Mouse (Mus musculus) embryonic stem cell, embryonic (primary cell): ENCODE results near the gene Cep170b.

Experiments used
- CTCF ChIA-PET, 4 experiments: fragments of 300-600 bp in 2 of 4; fragments of 350-600 bp in 2 of 4; sonication (Branson Sonifier 250); formaldehyde crosslinking; loops; one replicate each; lab custom pipeline; 2022; ENCODE audit warnings: inconsistent platforms in 2 of 4; lab: Charles Lee
- POLR2A ChIA-PET, 4 experiments: fragments of 300-600 bp in 2 of 4; fragments of 350-600 bp in 2 of 4; sonication (Branson Sonifier 250); formaldehyde crosslinking; loops; one replicate each; lab custom pipeline; 2022; ENCODE audit warnings: antibody characterized with exemption in 4 of 4, inconsistent platforms in 1 of 4; lab: Charles Lee

The Cep170b gene

DNA sequence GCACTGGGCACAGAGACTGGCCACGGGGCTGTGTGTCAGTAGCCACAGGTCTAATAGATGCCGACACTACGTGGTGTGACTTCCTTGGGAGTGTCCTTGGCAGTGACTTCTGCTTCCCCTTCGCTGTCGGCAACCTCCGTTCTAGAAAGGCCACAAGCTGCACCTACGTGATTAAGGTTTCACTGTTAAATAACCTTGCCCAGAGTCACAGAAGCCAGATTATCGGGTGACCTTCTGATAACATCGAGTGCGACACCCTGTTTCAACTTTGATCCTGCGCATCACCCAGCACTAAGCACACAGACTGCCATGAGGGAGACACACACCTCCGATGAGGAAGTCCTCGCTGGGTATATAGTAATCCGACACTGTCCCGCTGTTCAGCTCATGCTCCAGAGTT lies 31.8 kb upstream of the Cep170b start:
- ChIA-PET POLR2A (interaction anchor here in 1 of 4 experiments (1.6 kb wide), 1 partner anchor 9 kb away, joined by 8 read pairs; the partner anchor contains the start of gene Zbtb42), CTCF (interaction anchor here (0.6 to 2.6 kb wide), 6 partner anchors 9 to 36 kb away, joined by 3 to 6 read pairs (median 4); partner anchors contain the start of gene Akt1 (in 1 of the 4))

DNA sequence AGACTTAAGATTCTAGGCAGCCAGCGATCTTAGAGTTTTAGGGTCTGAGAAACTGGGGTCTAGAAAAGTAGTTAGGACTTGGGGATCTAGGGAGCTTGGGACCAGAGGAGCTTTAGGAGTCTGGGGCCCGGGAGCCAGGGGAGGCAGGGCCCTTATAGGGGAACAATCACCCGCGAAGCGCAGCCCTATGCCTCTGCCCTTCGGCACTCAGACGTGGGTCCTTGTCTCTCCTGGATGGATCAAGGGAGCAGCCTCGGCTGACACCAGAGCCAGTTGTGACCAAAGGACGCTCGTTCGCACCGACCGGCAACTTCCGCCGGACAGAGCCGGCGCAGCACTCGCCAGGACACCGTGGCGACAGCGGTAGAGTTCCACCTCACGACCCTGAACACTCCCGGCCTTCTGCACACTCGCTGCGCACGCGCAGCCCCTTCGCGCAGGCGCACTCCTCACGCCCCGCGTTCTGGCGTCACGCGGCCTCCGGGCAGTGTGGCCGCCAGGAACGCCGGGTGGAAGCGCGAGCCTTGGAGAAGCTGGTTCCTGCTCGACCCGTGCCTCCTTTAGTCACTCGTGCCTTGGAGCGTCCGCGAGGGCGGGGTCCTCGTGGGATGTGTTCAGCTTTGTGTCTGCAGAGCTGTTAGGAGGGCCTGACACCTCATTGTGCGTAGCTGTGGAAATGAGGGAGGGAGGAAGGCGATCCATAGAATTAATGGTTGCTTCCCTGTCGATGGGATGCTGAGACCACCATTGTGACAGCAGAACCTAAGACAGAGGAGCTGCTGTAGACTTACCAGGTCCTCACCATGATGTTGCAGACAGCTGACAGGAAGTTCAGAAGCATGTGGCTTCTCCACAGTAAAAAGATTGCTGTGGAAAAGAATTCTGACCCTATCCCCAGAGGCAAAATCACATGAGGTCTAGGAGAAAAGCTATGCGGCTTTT lies 26.8 kb upstream of the Cep170b start:
- POLR2A ChIA-PET: interaction anchor here in 3 of 4 experiments (0.6 to 3.3 kb wide), 28 partner anchors 7 to 320 kb away, joined by 3 to 19 read pairs (median 4); partner anchors contain the start of genes Akt1 (in 2 of the 3), Zbtb42 (in 2 of the 3), Cdca4 (in 1 of the 3) and Cep170b (in 1 of the 3)
- CTCF ChIA-PET: interaction anchor here (0.6 to 2.6 kb wide), 21 partner anchors 10 to 548 kb away, joined by 3 to 14 read pairs (median 3); partner anchors contain the start of genes Akt1 (in 1 of the 4) and Zbtb42 (in 1 of the 4)

DNA sequence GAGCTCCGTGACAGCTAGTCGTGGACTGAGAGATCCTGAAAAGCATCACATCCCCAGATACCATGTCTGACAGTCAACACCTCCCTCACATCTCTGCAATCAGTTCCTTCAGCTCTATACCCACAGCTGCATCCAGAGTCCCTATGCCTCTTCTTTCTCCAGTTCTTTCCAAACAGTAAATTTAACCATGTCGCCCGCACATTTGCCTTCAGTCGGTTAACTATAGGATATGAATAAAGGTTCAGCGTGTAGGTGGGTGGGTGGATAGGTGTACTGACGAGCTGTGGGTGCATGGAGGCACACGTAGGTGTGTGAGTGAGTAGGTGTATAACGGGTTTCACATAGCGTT lies 26.2 kb upstream of the Cep170b start:
- ChIA-PET POLR2A (interaction anchor here in 3 of 4 experiments (0.6 to 3.3 kb wide), 21 partner anchors 8 to 319 kb away, joined by 3 to 19 read pairs (median 4); partner anchors contain the start of genes Akt1 (in 2 of the 3), Zbtb42 (in 2 of the 3), Cep170b (in 1 of the 3) and Siva1 (in 1 of the 3)), CTCF (interaction anchor here in 3 of 4 experiments (0.6 to 2.6 kb wide), 17 partner anchors 10 to 549 kb away, joined by 3 to 14 read pairs (median 3); partner anchors contain the start of gene Akt1 (in 1 of the 3))

DNA sequence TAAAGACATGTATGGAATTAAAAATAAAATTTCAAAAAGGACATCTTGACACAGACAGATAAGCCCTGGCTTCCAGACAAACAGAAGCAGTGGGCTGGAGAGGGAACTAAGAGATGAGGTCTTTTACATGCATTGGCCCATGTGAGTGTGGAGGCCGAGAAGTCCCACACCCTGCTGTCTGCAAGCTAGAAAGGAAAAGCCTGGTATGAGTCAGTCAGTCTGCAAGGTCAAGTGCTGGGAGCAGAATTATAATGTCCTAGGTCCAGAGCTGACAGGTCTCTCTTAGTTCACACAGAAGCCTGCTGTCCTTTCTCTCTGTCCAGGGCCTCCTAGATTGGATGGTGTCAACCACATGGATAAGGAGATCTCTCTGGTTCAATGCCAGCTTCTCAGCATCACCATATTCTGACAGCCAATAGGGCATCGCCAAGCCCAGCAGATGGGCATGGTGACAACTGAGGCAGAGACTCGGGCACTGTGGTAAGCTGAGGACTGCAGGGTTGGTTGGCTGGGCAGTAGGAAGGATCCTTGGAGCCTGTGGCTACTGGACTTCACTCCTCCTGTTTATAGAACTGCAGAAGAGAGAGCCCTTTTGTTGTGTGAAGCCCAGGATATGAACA lies 23.3 kb upstream of the Cep170b start:
- POLR2A ChIA-PET: interaction anchor here in 1 of 4 experiments (0.8 to 1.5 kb wide), 2 partner anchors 10 to 24 kb away, joined by 3 read pairs; partner anchors contain the start of gene Cep170b
- CTCF ChIA-PET: interaction anchor here in 3 of 4 experiments (0.6 to 2.9 kb wide), 3 partner anchors 10 to 53 kb away, joined by 3 to 20 read pairs (median 10); partner anchors contain the start of gene Siva1 (in 1 of the 3)

GRCm38 (mm10) chr12:112700522-112700921 lies 19.7 kb upstream of the Cep170b start:
- POLR2A ChIA-PET: interaction anchor here in 2 of 4 experiments (0.8 to 1.6 kb wide), 11 partner anchors 8 to 156 kb away, joined by 3 to 6 read pairs (median 4); partner anchors contain the start of gene Cep170b (in 1 of the 2)
- CTCF ChIA-PET: interaction anchor here in 2 of 4 experiments (1.0 to 1.9 kb wide), 5 partner anchors 20 to 149 kb away, joined by 3 to 4 read pairs (median 3); partner anchors contain the start of genes Akt1 (in 1 of the 2) and Cep170b (in 1 of the 2)

DNA sequence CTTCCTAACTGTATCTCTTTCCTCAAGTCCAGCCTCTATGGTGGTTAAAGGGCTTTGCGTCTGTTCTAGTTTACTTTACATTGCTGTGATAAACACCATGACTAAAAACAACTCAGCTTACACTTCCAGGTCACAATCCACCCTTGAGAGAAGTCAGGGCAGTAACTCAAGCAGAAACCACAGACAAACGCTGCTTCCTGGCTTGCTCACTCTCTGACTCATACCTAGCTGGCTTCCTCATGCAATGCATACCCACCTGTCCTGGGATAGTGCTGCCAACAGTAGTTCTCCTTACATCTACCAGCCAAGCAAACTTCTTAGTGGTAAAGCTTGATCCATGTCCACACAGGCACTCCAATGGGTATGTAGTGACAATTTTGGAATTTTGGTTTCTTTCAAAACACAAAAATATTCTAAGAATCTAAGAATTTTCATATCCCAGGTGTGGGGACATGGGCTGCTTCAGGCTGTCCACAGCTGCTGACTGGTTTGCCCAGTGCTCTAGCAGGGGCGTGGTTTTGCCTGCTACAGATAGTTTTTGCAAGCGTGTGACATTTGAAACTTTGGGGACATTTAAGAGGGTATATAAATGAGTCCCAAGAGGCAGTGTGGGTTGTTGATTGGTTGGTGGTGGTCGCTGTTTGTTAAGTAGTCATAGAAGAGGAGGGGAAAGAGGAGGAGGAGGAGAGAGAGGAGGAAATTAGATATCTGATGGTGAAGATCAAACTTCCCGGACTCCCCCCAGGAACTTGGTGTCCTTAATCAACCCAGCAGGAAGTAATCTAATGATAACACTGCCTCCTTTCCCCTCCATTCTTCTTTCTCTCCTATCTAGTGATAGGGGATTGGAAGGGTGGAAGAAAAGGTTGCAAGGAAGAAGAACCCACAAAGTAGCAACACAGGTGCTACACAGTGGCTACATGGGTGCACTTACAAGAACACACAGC lies 17.6 kb upstream of the Cep170b start:
- ChIA-PET POLR2A (interaction anchor here in 3 of 4 experiments (0.6 to 1.3 kb wide), 4 partner anchors 9 to 953 kb away, joined by 3 to 4 read pairs (median 3); partner anchors contain the start of gene Cep170b (in 1 of the 3)), CTCF (interaction anchor here in 2 of 4 experiments (0.7 to 1.5 kb wide), 3 partner anchors 9 to 173 kb away, joined by 3 to 6 read pairs (median 3); no protein-coding TSS in a partner anchor)

DNA sequence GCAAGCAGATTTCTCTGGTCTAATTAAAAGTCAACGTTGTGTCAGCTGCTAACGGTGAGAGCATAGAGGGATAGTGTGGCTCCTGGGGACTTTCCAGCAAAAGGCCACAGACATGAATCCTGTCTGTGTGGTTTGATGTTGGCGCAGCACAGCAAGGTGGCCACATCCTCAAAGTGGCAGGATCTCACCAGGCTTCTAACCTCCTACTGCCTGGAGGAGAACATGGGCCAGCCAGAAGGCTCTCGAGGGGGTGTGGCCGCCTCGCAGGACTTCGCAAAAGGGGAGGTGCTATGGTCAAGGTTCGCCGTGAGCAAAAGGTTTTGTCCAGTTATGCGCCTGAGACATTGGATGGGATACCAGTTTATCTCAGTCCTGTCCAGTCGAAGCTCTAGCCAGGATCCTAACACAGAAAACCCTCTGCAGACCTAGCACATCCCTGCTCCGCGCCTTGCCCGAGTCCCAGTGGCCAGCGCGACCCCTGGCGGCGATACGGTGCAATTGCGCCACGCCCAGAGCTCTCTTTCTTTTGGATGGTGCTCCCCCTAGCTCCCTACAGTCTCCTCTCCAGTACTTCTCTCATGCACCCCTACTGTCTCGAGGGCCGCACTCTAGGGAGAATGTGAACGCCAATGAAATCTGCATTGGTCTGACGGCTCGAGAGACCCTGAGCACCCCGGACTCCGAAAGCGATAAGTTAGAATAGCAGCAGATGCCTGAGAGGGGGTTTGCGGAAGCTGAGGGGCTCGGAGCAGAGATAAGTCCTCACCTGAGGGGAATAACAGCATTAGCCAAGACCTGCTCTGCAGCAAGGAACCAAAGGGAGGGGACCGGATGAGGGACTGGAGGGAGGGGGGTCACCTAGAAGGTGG lies 13.3 kb upstream of the Cep170b start:
- ChIA-PET POLR2A (interaction anchor here in 3 of 4 experiments (0.8 to 2.1 kb wide), 18 partner anchors 9 to 126 kb away, joined by 3 to 10 read pairs (median 3); partner anchors contain the start of genes Cep170b (in 1 of the 3) and Zbtb42 (in 1 of the 3)), CTCF (interaction anchor here (0.6 to 3.8 kb wide), 122 partner anchors 7 to 889 kb away, joined by 3 to 45 read pairs (median 4); partner anchors contain the start of genes Akt1 (in 4 of the 4), Adssl1 (in 2 of the 4), Cep170b (in 2 of the 4) and Siva1 (in 2 of the 4))

DNA sequence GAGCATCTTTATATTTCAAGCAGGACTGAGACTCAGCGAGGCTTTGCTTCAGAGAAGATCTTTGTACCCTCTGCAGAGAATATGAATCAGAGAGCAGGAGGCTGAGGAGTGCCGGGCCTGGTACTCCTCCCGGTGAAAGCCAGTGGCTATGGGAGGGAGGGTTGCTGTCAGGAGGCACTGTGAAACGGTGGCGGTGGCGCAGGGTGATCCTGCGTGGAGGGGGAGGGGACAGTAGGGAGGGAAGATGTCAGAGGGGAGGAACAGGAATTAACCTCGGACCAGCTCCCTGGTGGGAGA lies 12.7 kb upstream of the Cep170b start:
- ChIA-PET CTCF (interaction anchor here (0.6 to 3.8 kb wide), 107 partner anchors 8 to 889 kb away, joined by 3 to 45 read pairs (median 4); partner anchors contain the start of genes Akt1 (in 2 of the 4), Cep170b (in 2 of the 4), Zbtb42 (in 2 of the 4) and Adssl1 (in 1 of the 4)), POLR2A (interaction anchor here in 2 of 4 experiments (0.7 to 2.1 kb wide), 12 partner anchors 9 to 140 kb away, joined by 3 to 10 read pairs (median 4); partner anchors contain the start of gene Cep170b (in 1 of the 2))

- CTCF ChIA-PET: interaction anchor here in 3 of 4 experiments (0.5 to 1.5 kb wide), 6 partner anchors 8 to 162 kb away, joined by 3 to 4 read pairs (median 3); no protein-coding TSS in a partner anchor
- POLR2A ChIA-PET: interaction anchor here in 1 of 4 experiments (0.5 to 0.6 kb wide), 2 partner anchors 152 to 383 kb away, joined by 3 read pairs; no protein-coding TSS in a partner anchor
Observed at GRCm38 (mm10) chr12:112713984-112714383, 6.3 kb upstream of the Cep170b start.

DNA sequence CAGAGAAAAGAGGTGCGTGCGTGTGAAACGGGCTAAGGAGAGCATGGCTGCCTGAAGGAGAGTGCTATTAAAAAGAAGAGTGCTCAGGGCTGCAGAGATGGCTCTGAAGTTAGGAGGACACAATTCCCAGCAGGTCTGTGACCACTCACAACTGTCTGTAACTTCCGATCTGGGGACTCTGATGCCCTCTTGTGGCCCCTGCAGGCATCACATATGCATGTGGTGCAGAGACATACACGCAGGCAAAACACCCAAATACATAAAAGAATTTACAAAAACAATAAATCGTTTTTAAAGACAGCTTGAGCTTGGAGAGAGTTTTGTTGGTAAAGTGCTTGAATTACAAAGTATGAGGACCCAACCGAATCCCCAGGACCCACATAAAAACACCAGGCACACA lies 3.1 kb upstream of the Cep170b start:
- ChIA-PET POLR2A (interaction anchor here in 2 of 4 experiments (0.6 to 0.7 kb wide), 2 partner anchors 30 to 77 kb away, joined by 3 read pairs; no protein-coding TSS in a partner anchor), CTCF (interaction anchor here in 2 of 4 experiments (2.4 to 5.5 kb wide), 2 partner anchors 10 kb away, joined by 8 to 45 read pairs; no protein-coding TSS in a partner anchor)

GRCm38 (mm10) chr12:112718995-112719394 lies 1.3 kb upstream of the Cep170b start:
- POLR2A ChIA-PET: interaction anchor here in 1 of 4 experiments (1.2 to 2.0 kb wide), 3 partner anchors 12 to 104 kb away, joined by 3 to 6 read pairs (median 3); no protein-coding TSS in a partner anchor
- CTCF ChIA-PET: interaction anchor here (0.5 to 5.5 kb wide), 7 partner anchors 12 to 167 kb away, joined by 3 to 45 read pairs (median 3); no protein-coding TSS in a partner anchor

GRCm38 (mm10) chr12:112720890-112721423 lies 702 bp downstream of the Cep170b start:
- CTCF ChIA-PET: interaction anchor here in 3 of 4 experiments (0.7 to 5.5 kb wide), 24 partner anchors 9 to 580 kb away, joined by 3 to 45 read pairs (median 4); partner anchors contain the start of genes Akt1 (in 1 of the 3) and Zbtb42 (in 1 of the 3)
- POLR2A ChIA-PET: interaction anchor here in 3 of 4 experiments (0.6 to 3.1 kb wide), 51 partner anchors 9 to 992 kb away, joined by 3 to 15 read pairs (median 4); partner anchors contain the start of genes Cdca4 (in 2 of the 3), Siva1 (in 2 of the 3), Zbtb42 (in 2 of the 3) and Adssl1 (in 1 of the 3)

- POLR2A ChIA-PET: interaction anchor here in 3 of 4 experiments (0.5 to 3.1 kb wide), 52 partner anchors 8 to 993 kb away, joined by 3 to 15 read pairs (median 4); partner anchors contain the start of genes Cdca4 (in 2 of the 3), Siva1 (in 2 of the 3), Zbtb42 (in 2 of the 3) and Adssl1 (in 1 of the 3)
- CTCF ChIA-PET: interaction anchor here in 3 of 4 experiments (0.6 to 5.5 kb wide), 28 partner anchors 9 to 1208 kb away, joined by 3 to 45 read pairs (median 4); partner anchors contain the start of genes Akt1 (in 2 of the 3), Jag2 (in 1 of the 3), Pld4 (in 1 of the 3) and Zbtb42 (in 1 of the 3)
Observed at GRCm38 (mm10) chr12:112721424-112722239, 1.4 kb downstream of the Cep170b start.
